Mouse (Mus musculus) left cerebral cortex, postnatal 10 days (tissue): ENCODE data around the gene Mrpl47. TPM values are rescaled to one million over a fixed set of nuclear protein-coding genes. Genes with fewer than 3 reads are reported as not detected.
A peak's percentile ranks its signal among the peaks of the same experiment; 100 is the strongest.
"Not testable (repeated sequence)": the region's sequence is repeated elsewhere in the genome, so short reads cannot be mapped to it uniquely, and the experiment has no call there.

Source experiments
- DNase-seq, 2 experiments: peaks; one replicate each; pipeline ENCODE4 v3.0.0; 2021 to 2022; ENCODE audit warnings: low spot score in 2 of 2, mixed read lengths in 1 of 2; ENCODE audit errors: extremely low spot score in 1 of 2
- intact Hi-C: fragments of 180-260 bp; cut with DNase I; formaldehyde crosslinking; loops from one replicate; pipeline ENCODE4 v1.15.1; 2025
- total RNA-seq, 2 experiments: library from RNA; stranded (reverse); gene quantifications; 2 replicates each; pipeline ENCODE4 v1.2.3; 2021

Gene Mrpl47
- total RNA-seq: 10 to 100 TPM; 18.9 to 24.0 TPM

GRCm38 (mm10) chr3:32737172-32737655 is at the start of gene Mrpl47:
Gene Mrpl47, minus strand, starts transcription at chr3:32737605.
- intact Hi-C loops: loop anchor here (5.0 to 10.0 kb wide), 2 partner anchors 80 to 1068 kb away; partner anchors contain the start of gene Usp13
- no peak for DNase-seq

DNA sequence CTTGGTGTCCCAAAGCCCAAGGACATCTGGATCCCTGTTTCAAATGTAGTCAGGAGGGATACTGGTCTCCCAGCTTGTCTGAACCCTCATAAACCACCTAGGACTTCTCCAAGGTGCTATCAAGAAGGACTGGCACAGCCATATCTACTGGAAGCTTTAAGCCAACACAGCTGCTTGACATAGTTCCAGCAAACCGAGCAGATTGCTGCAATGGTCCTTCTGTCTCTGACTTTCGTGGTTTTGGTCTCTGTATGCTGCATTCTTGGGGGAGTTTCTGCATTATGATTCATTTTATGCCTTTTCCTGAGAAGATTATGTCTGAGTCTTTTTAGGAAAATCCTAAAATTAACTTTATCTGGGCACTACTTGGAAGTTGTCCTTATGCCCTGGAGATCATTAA is 33.4 kb upstream of the Mrpl47 start:
- no peak for DNase-seq
- intact Hi-C loops: no loop called here

GRCm38 (mm10) chr3:32763902-32764301 is 26.5 kb upstream of the Mrpl47 start:
- no peak for DNase-seq
- intact Hi-C loops: no loop called here

DNA sequence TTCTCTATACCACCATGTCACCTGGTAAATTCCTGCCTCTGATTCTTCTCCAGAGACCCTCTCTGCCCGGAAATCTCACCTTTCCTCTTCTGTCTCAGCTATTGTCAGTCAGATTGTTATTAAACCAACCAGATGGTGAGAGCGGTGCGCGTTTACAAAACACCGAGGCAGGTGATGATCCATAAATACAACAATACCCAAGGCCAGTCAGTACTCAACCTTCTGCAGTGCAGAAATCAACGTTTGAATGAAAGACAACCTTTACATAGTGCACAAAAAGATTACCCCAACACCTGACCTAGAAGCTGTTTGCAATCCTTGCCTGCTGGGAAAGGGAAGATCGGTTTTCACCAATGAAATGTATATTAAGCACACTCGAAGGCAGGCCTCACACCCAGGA is 25.6 kb upstream of the Mrpl47 start:
- DNase-seq: no peak
- intact Hi-C loops: no loop called here

DNA sequence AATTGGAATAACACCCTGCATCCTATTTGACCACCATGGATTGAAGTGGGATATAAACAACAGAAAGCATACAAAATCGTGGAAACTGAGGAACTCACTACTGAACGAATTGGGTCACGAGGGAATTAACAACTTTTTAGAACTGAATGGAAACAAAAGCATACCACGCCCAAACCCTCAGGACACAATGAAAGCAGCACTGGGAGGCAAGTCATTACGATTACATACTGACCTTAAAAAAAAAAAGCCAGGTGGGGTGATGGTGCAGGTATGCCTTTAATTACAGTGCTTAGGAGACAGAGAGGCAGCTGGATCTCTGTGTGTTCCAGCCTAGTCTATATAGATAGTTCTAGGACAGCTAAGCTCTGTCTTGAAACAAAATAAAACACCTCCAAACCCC is 21.8 kb upstream of the Mrpl47 start:
- intact Hi-C loops: no loop called here
- DNase-seq: no peak

- intact Hi-C loops: no loop called here
- no peak for DNase-seq
These were observed 17.0 kb upstream of the Mrpl47 start for GRCm38 (mm10) chr3:32754384-32754915.

DNA sequence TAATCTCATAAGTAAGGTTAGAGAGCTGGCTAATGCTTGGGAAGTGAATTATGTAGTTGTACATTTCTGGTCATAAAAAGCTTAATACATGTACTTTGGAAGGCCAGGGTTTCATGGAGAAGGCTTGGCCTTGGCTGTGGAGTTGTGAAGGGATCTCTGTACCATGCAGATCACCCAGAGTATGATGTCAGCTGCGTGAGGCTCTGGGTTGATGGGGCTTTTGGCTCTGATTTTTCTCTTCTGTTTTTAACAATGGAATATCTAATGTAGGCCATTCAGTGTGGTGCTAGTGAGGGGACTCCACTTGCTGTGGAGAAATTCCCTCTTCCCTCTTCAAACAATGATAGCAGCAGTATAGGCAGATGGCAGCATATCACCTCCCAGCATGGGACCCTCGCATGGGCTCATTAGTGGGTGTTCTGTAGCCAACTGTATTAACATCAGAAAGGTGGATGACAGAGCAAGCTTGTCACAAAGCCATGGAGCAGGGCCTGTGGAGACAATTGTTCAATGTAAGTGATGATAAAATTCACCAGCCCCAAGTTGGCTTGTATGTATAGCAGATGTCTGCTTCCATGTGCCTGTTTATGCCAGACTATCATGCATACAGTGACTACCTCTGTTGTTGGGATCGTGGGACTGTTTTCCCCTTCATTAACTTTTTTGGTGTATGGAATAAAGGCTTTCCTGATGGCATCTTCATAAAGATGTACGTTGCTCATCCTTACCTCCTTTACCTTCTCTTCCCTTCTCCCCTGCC is 12.6 kb upstream of the Mrpl47 start:
- DNase-seq: no peak
- intact Hi-C loops: no loop called here

- intact Hi-C loops: no loop called here
- DNase-seq: no peak
These were observed 11.0 kb upstream of the Mrpl47 start for GRCm38 (mm10) chr3:32748384-32748783.

DNA sequence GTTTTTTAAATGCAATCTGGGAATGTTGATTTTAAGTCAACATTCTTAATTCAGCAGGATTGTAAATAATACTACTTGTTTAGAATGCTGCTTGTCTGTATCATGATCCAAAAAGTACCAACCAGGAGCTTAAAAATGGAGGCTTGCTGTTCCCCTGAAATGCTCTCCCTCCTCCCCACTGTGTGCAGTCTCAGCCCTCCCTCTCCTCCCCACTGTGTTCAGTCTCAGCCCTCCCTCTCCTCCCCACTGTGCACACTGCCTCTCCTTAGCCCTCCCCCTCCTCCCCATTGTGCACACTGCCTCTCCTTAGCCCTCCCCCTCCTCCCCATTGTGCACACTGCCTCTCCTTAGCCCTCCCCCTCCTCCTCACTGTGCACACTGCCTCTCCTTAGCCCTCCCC is 8.0 kb upstream of the Mrpl47 start:
- DNase-seq, intact Hi-C loops: not testable (repeated sequence)

DNA sequence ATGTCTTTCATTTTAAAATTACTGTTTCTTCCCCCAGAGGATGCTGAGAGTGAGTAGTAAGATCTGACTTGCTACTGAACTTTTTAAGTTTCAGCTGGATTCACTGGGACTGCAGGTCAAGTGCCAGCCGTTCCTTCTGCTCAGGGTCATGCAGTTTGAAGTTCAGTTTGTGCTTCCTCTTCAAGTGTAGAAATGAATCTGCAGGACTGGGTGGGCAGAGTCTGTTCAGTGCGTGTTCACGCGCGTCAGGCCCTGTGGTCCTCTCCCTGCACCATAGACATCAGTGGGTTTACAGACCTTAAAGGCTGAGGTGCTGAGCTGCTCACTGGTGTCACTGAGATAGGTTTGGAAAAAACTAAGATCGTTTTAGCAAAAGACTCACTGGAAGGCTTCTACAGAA is 7.6 kb upstream of the Mrpl47 start:
- intact Hi-C loops: no loop called here
- DNase-seq: no peak

DNA sequence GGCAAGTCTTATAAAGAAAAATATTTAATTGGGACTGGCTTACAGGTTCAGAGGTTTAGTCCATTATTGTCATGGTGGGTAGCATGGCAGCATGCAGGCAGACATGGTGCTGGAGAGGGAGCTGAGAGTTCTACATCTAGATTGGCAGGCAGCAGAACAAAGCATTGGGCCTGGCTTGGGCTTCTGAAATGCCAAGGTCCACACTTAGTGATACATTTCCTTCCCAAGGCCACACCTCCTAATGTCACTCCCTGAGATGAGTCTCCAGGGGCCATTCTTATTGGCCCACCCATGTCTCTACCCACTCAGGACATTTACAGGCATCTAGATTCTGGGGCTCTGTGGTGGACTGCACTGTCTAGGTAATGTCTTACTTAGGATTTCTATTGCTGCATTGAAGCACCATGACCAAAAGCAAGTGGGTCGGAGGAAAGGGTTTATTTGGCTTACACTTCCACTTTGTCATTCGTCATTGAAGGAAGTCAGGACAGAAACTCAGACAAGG is 4.9 kb upstream of the Mrpl47 start:
- DNase-seq: no peak
- intact Hi-C loops: no loop called here

DNA sequence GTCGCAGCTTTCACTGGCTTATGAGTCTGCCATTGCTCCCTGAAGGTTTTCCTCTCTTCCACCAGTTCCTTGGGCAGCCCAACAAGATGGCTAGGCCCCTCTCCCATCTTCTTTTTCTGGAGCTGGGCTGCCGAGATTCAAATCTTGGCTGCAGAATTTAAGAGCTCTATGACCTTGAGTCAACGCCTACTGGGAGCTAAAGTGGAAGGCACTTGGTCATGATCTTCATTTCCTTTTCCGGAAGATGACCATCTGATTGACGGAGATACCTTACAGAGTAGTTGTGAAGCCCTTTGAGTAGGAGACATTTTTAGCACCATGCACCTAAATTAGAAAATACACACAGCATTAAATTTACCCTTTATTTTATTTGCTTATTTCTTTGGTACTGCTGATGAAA is 1.1 kb upstream of the Mrpl47 start:
- intact Hi-C loops: loop anchor here (5.0 to 10.0 kb wide), 2 partner anchors 79 to 1066 kb away; partner anchors contain the start of gene Usp13
- DNase-seq: no peak

GRCm38 (mm10) chr3:32736244-32737171 is 897 bp downstream of the Mrpl47 start, which contains the start of gene Ndufb5:
Gene Ndufb5, plus strand, starts transcription at chr3:32736990.
- intact Hi-C loops: loop anchor here (5.0 to 10.0 kb wide), 2 partner anchors 81 to 1068 kb away; partner anchors contain the start of gene Usp13
- peak; percentile 98 to 99 for DNase-seq

DNA sequence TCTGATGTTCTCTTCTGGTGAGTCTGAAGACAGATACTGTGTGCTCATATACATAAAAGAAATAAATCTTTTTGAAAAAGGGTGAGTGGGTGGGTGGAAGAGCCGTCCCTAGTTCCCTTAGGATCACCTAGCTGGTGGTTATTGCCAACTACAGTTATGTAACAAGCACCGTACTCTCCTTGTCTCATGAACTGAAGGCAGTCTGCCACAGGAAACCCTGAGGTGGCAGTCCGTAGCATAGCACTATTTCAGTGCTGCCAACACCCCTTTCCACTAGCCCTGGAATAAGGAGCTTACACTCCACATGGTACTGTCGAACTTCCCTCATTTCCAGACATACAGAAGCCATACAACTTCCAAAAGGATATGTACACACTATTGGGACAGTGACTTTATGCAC is 9.5 kb downstream of the Mrpl47 start:
- intact Hi-C loops: no loop called here
- DNase-seq: no peak

DNA sequence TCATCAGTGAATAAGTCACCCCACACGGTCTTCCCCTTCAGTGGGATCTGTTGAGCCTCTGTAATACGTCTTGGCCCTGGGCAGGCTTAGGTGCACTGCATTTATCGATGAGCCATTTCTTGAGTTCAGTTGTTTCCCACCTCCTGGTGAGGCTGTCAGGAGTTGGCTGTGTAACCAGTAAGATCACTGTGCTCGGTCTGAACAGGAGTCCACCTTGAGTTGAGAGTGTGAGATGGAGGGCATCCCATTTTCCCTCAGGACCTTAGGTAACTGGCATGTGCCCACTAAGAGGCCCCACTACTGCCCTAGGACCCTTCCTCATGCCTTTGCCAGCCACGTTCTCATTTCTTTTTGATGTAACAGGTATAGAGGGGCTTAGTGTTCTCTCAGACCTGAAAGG is 11.5 kb downstream of the Mrpl47 start:
- intact Hi-C loops: no loop called here
- DNase-seq: no peak

DNA sequence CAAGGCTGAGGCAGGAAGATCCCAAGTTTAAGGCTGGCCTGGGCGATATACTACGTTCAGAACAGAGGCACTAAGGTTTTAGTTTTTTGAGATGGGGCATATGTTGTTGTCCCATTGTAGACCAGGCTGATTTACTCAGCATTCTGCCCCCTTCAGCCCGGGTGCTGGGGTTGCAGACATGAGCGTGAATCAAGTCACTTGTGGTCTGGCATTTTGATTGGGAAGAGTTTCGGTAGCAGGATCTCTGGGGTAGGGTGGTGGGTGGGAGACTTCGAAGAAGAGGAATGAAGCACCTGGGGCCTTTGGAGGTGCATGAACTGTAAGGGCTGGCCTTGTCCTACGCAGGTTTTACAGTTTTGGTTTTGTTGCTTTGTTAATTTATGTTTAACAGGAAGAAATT is 13.2 kb downstream of the Mrpl47 start:
- no peak for DNase-seq
- intact Hi-C loops: no loop called here

GRCm38 (mm10) chr3:32718271-32718670 is 19.1 kb downstream of the Mrpl47 start:
- no peak for DNase-seq
- intact Hi-C loops: no loop called here

DNA sequence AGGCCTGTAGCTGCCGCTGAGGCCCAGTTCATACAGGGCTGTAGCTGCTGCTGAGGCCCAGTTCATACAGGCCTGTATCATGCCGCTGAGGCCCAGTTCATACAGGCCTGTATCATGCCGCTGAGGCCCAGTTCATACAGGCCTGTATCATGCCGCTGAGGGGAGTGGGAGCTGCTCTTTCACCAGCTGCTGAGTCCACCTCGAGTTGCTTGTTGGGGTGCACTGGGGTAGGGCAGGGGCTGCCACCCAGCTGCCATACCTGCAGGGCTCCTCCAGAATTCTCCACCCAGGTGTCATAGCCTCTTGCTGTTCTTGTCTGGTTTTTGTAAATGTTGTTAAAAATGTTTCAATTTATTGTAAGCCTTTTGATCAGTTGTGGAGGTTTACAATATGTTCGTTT is 20.0 kb downstream of the Mrpl47 start:
- DNase-seq, intact Hi-C loops: not testable (repeated sequence)

- intact Hi-C loops: no loop called here
- DNase-seq: no peak
These were observed 23.7 kb downstream of the Mrpl47 start for GRCm38 (mm10) chr3:32713711-32714110.
